Mouse (Mus musculus) heart, postnatal 36 days (tissue): ENCODE results near the gene BC107364. TPM values are rescaled to one million over a fixed set of nuclear protein-coding genes. Genes with fewer than 3 reads are reported as not detected.

Experiments
- total RNA-seq, 2 experiments: library from RNA; stranded (reverse); gene quantifications; 2 replicates each; pipeline ENCODE4 v1.2.3; 2021

Gene BC107364
- total RNA-seq, 2 experiments from 2014 or later = not detected

Other genes with a start within 250 kb of the BC107364 start
- 10 to 100 TPM; 25.1 to 26.9 TPM for gene Bola1, start 232.6 kb downstream of the BC107364 start, total RNA-seq
- gene Hist2h2ab, start 232.4 kb downstream of the BC107364 start, total RNA-seq = 1 to 10 TPM; 1.9 to 2.3 TPM
- 10 to 100 TPM; 32.1 to 35.4 TPM for gene Hist2h2ac, start 231.4 kb downstream of the BC107364 start, total RNA-seq
- gene Hist2h2be, start 231.2 kb downstream of the BC107364 start, total RNA-seq = 10 to 100 TPM in 1 of 2 experiments, 1 to 10 TPM in 1; 8.3 to 10.5 TPM
- 10 to 100 TPM in 1 of 2 experiments, 1 to 10 TPM in 1; 8.9 to 10.6 TPM for gene Hist2h3c2, start 213.2 kb downstream of the BC107364 start, total RNA-seq
- 100 to 1,000 TPM; 243 to 253 TPM for gene Hist2h2aa2, start 212.0 kb downstream of the BC107364 start, total RNA-seq
- 10 to 100 TPM in 1 of 2 experiments, 1 to 10 TPM in 1; 6.4 to 16.6 TPM for gene Hist2h2aa1, start 206.8 kb downstream of the BC107364 start, total RNA-seq
- not detected for gene Hist2h3c1, start 205.6 kb downstream of the BC107364 start, total RNA-seq
- 10 to 100 TPM; 14.0 to 17.5 TPM for gene Hist2h4, start 189.0 kb downstream of the BC107364 start, total RNA-seq
- 10 to 100 TPM; 36.6 to 38.6 TPM for gene Hist2h3b, start 183.7 kb downstream of the BC107364 start, total RNA-seq
- gene Hist2h2bb, start 182.6 kb downstream of the BC107364 start, total RNA-seq = 10 to 100 TPM; 51.8 to 59.2 TPM
- gene Fcgr1, start 158.3 kb downstream of the BC107364 start, total RNA-seq = 1 to 10 TPM in 1 of 2 experiments, under 1 TPM in 1; 0.47 to 1.4 TPM
- 100 to 1,000 TPM; 261 to 293 TPM for gene Hfe2, start 72.9 kb upstream of the BC107364 start, total RNA-seq
- gene Txnip, start 105.7 kb upstream of the BC107364 start, total RNA-seq = 1,000 to 10,000 TPM in 1 of 2 experiments, 100 to 1,000 TPM in 1; 646 to 1,158 TPM
- gene Gm16253, start 124.7 kb upstream of the BC107364 start, total RNA-seq = 1 to 10 TPM in 1 of 2 experiments, under 1 TPM in 1; 0.89 to 2.8 TPM
- 10 to 100 TPM; 30.3 to 33.0 TPM for gene Polr3gl, start 141.9 kb upstream of the BC107364 start, total RNA-seq
- 1 to 10 TPM; 1.3 to 2.2 TPM for gene Ankrd34a, start 144.3 kb upstream of the BC107364 start, total RNA-seq
- 10 to 100 TPM; 27.6 to 32.1 TPM for gene Lix1l, start 148.8 kb upstream of the BC107364 start, total RNA-seq
- gene Rbm8a, start 177.6 kb upstream of the BC107364 start, total RNA-seq = 10 to 100 TPM; 30.9 to 40.9 TPM
- gene Pex11b, start 183.1 kb upstream of the BC107364 start, total RNA-seq = 10 to 100 TPM; 33.5 to 36.8 TPM
- not detected for gene Gm42957, start 183.2 kb upstream of the BC107364 start, total RNA-seq
- gene Itga10, start 193.3 kb upstream of the BC107364 start, total RNA-seq = under 1 TPM; 0.61 to 0.62 TPM
- 1 to 10 TPM in 1 of 2 experiments, under 1 TPM in 1; 0.78 to 1.7 TPM for gene Ankrd35, start 217.8 kb upstream of the BC107364 start, total RNA-seq
- 10 to 100 TPM; 16.5 to 17.1 TPM for gene Pias3, start 244.1 kb upstream of the BC107364 start, total RNA-seq